Comparison of ENCODE assay signal across 23 mouse cellular contexts in the genomic region with DNA sequence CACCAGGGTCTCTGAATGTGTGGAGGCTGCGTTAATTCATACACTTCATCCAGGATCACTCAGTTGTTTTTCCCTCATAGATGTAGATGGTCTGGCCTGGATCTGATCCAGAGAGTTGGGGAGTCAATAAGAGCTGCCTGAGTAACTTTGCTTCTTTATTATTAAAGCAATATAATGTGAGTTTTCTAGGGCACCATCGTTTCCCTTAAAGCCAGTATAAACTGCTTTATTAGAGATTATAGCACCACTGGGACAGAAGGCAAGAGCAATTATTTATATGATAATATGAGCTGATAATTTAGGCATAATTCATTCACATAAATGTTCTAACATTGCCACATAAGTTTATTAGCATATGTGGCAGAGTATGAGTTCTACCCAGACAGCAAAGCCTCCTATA. TPM values are rescaled to one million over a fixed set of nuclear protein-coding genes. Genes with fewer than 3 reads are reported as not detected.
"Had no signal": no experiment of that assay in that cellular context is flagged by ENCODE, and none has a peak within 500 bp of the region (broad histone marks: within the 10 kb centered on the region; RNA-seq: fewer than 3 reads in every experiment).

No protein-coding gene starts in this region.

- H3K4me1 ChIP-seq: liver, embryonic 13.5 days; liver, embryonic 15.5 days; lung, embryonic 15.5 days; megakaryocyte, embryonic 14.5 days; midbrain, embryonic 15.5 days; stomach, embryonic 15.5 days had no signal

- H3K4me3 ChIP-seq: liver, embryonic 13.5 days; liver, embryonic 15.5 days; lung, embryonic 15.5 days; megakaryocyte, embryonic 14.5 days; midbrain, embryonic 13.5 days; midbrain, embryonic 15.5 days; stomach, embryonic 15.5 days had no signal

- DNase-seq: liver, embryonic 13.5 days; liver, postnatal 0 days; lung, adult 2 months; lung, postnatal 14 days; lung, postnatal 36 days; right cerebral cortex, postnatal 14 days; thymus, adult 2 months; thymus, postnatal 25 days; thymus, postnatal 4 days had no signal

- H3K27ac ChIP-seq: liver, embryonic 13.5 days; liver, embryonic 15.5 days; lung, embryonic 15.5 days; macrophage; midbrain, embryonic 13.5 days; midbrain, embryonic 15.5 days; stomach, embryonic 15.5 days; stomach, postnatal 0 days had no signal

- H3K9ac ChIP-seq: liver, embryonic 13.5 days; liver, embryonic 15.5 days; liver, postnatal 0 days; lung, embryonic 15.5 days; midbrain, embryonic 13.5 days; midbrain, embryonic 15.5 days; stomach, embryonic 15.5 days had no signal

- H3K9me3 ChIP-seq: liver, embryonic 13.5 days; liver, embryonic 15.5 days; lung, embryonic 15.5 days; midbrain, embryonic 13.5 days; midbrain, embryonic 15.5 days; stomach, embryonic 15.5 days had no signal

- H3K27me3 ChIP-seq: liver, embryonic 13.5 days; liver, embryonic 15.5 days; lung, embryonic 15.5 days; megakaryocyte, embryonic 14.5 days; midbrain, embryonic 13.5 days; midbrain, embryonic 15.5 days; stomach, embryonic 15.5 days had no signal

- ATAC-seq: liver, postnatal 0 days; lung, postnatal 0 days; midbrain, embryonic 13.5 days; midbrain, embryonic 15.5 days had no signal

- H3K36me3 ChIP-seq: liver, embryonic 13.5 days; liver, embryonic 15.5 days; lung, embryonic 15.5 days; midbrain, embryonic 13.5 days; midbrain, embryonic 15.5 days; stomach, embryonic 15.5 days had no signal

- H3K4me2 ChIP-seq: liver, embryonic 11.5 days; liver, embryonic 13.5 days; liver, embryonic 15.5 days; lung, embryonic 15.5 days; midbrain, embryonic 13.5 days; midbrain, embryonic 15.5 days; stomach, embryonic 15.5 days had no signal

RNA-seq across cellular contexts. Expression of a gene that starts 52.7 kb away (rescaled TPM):
- total RNA-seq: megakaryocyte progenitor cell, adult 5-6 weeks; monocyte, adult 5-6 weeks; neutrophil, adult 5-6 weeks had no signal
- polyA plus RNA-seq: macrophage; spleen, adult 2 months had no signal
